Mouse (Mus musculus) yolk sac, embryonic 10.5 days (tissue): ENCODE measurements at regions not wholly inside any gene's neighbourhood (a gene's known extent, or its start where the extent isn't known, plus 50 kb on each side); places are given as distances from the start of the nearest gene placed in this dataset.
"Not testable (repeated sequence)": the region's sequence is repeated elsewhere in the genome, so short reads cannot be mapped to it uniquely, and the experiment has no call there.

ENCODE experiments used
- DNase-seq: peaks from one replicate; pipeline ENCODE4 v3.0.0-alpha.2; 2017; ENCODE audit warnings: low spot score

GRCm38 (mm10) chr12:21784403-21784802, 367.0 kb upstream of the Ywhaq start:
- DNase-seq = peak; percentile 74

- peak; percentile 28 for DNase-seq
Observed at GRCm38 (mm10) chr12:21778717-21779116, 361.3 kb upstream of the Ywhaq start.

- peak; percentile 8 for DNase-seq
Observed at GRCm38 (mm10) chr12:21778308-21778707, 360.9 kb upstream of the Ywhaq start.

- not testable (repeated sequence) for DNase-seq
Observed at GRCm38 (mm10) chr12:21767717-21768116, 350.3 kb upstream of the Ywhaq start.
